Mouse (Mus musculus) embryonic facial prominence, embryonic 13.5 days (tissue): ENCODE results near the gene Rxfp2. TPM values are rescaled to one million over a fixed set of nuclear protein-coding genes. Genes with fewer than 3 reads are reported as not detected.

Experiments used
- ATAC-seq: fragments of 200-750 bp; cut with Nextera tagmentation; 2 replicates; pipeline ENCODE4 v1.8.0; 2017; ENCODE audit warnings: low read depth; ENCODE audit not compliant: insufficient number of reproducible peaks, insufficient read depth, low FRiP score, low TSS enrichment
- H3K27ac ChIP-seq: fragments of 300-500 bp; sonication (generic); 2 replicates; pipeline ENCODE4 v1.5.1; 2015; ENCODE audit warnings: moderate library complexity, mild to moderate bottlenecking, inconsistent platforms
- H3K27me3 ChIP-seq: fragments of 300-500 bp; sonication (generic); 2 replicates; pipeline ENCODE4 v1.6.1; 2015; ENCODE audit warnings: mild to moderate bottlenecking, inconsistent platforms
- H3K36me3 ChIP-seq: fragments of 300-500 bp; sonication (generic); 2 replicates; pipeline ENCODE4 v1.6.1; 2015; ENCODE audit warnings: mild to moderate bottlenecking, inconsistent platforms
- H3K4me1 ChIP-seq: fragments of 300-500 bp; sonication (generic); 2 replicates; pipeline ENCODE4 v1.6.1; 2015; ENCODE audit warnings: inconsistent platforms
- H3K4me2 ChIP-seq: fragments of 300-500 bp; sonication (generic); 2 replicates; pipeline ENCODE4 v1.6.1; 2015; ENCODE audit warnings: moderate library complexity, mild to moderate bottlenecking, inconsistent platforms
- H3K4me3 ChIP-seq: fragments of 300-500 bp; sonication (generic); 2 replicates; pipeline ENCODE4 v1.5.1; 2015; ENCODE audit warnings: mild to moderate bottlenecking, inconsistent platforms
- H3K9ac ChIP-seq: fragments of 300-500 bp; sonication (generic); 2 replicates; pipeline ENCODE4 v1.6.1; 2015; ENCODE audit warnings: mild to moderate bottlenecking, inconsistent platforms
- H3K9me3 ChIP-seq: fragments of 300-500 bp; sonication (generic); 2 replicates; pipeline ENCODE4 v1.6.1; 2016; ENCODE audit warnings: inconsistent platforms
- WGBS: fragments of 180-500 bp; shearing (Covaris S2); methylation state at CpG from one replicate; pipeline ENCODE4 v1.1.7; 2015; ENCODE audit warnings: mixed read lengths; 5-methylcytosine and 5-hydroxymethylcytosine counted together
- polyA plus RNA-seq: library from polyadenylated mRNA; unstranded; fragments of >200 nt; fragmentation: Nextera tagmentation; extraction: Ambion mirVana; gene quantifications from 2 replicates; pipeline ENCODE4 v1.2.1, GENCODE M21; 2015

Gene Rxfp2
- polyA plus RNA-seq, 1 experiment from 2014 or later, result 0.49 TPM

GRCm38 (mm10) chr5:150044533-150044932 is 26.1 kb downstream of the Rxfp2 start:
- no peaks in the 10 kb centered on the region for H3K4me1 ChIP-seq
- H3K27me3 ChIP-seq, result no peaks in the 10 kb centered on the region
- H3K4me2 ChIP-seq, result no peak overlapping the region
- no peak overlapping the region for H3K27ac ChIP-seq
- ATAC-seq, result no peak
- H3K36me3 ChIP-seq, result no peaks in the 10 kb centered on the region
- H3K9ac ChIP-seq, result no peak overlapping the region
- 78% methylated on average over 2 of the region's 2 CpGs for WGBS
- no peaks in the 10 kb centered on the region for H3K9me3 ChIP-seq
- no peak overlapping the region for H3K4me3 ChIP-seq

GRCm38 (mm10) chr5:150046438-150046837 is 28.0 kb downstream of the Rxfp2 start:
- Histone ChIP-seq H3K27ac (no peak overlapping the region), H3K4me1 (no peaks in the 10 kb centered on the region), H3K9ac (no peak overlapping the region), H3K27me3 (no peaks in the 10 kb centered on the region), H3K4me3 (no peak overlapping the region), H3K4me2 (no peak overlapping the region), H3K36me3 (no peaks in the 10 kb centered on the region), H3K9me3 (no peaks in the 10 kb centered on the region)
- no peak for ATAC-seq
- WGBS, result 80% methylated on average over 15 of the region's 15 CpGs

- Histone ChIP-seq H3K9me3 (no peaks in the 10 kb centered on the region), H3K9ac (no peak overlapping the region), H3K27ac (no peak overlapping the region), H3K4me2 (no peak overlapping the region), H3K36me3 (no peaks in the 10 kb centered on the region), H3K4me1 (no peaks in the 10 kb centered on the region), H3K27me3 (no peaks in the 10 kb centered on the region), H3K4me3 (no peak overlapping the region)
- ATAC-seq, result no peak
- 59% methylated on average over 7 of the region's 7 CpGs for WGBS
Measured at GRCm38 (mm10) chr5:150049946-150050345, 31.5 kb downstream of the Rxfp2 start.

- WGBS, result 47% methylated on average over 5 of the region's 5 CpGs
- Histone ChIP-seq H3K9ac (no peak overlapping the region), H3K9me3 (no peaks in the 10 kb centered on the region), H3K27me3 (no peaks in the 10 kb centered on the region), H3K36me3 (no peaks in the 10 kb centered on the region), H3K4me2 (no peak overlapping the region), H3K4me1 (no peaks in the 10 kb centered on the region), H3K27ac (no peak overlapping the region), H3K4me3 (no peak overlapping the region)
- ATAC-seq, result no peak
Measured at GRCm38 (mm10) chr5:150051828-150052227, 33.4 kb downstream of the Rxfp2 start.

GRCm38 (mm10) chr5:150053294-150053693 is 34.8 kb downstream of the Rxfp2 start:
- Histone ChIP-seq H3K27ac (no peak overlapping the region), H3K4me1 (no peaks in the 10 kb centered on the region), H3K9me3 (no peaks in the 10 kb centered on the region), H3K27me3 (no peaks in the 10 kb centered on the region), H3K36me3 (no peaks in the 10 kb centered on the region), H3K9ac (no peak overlapping the region), H3K4me2 (no peak overlapping the region), H3K4me3 (no peak overlapping the region)
- WGBS, result 84% methylated on average over 4 of the region's 4 CpGs
- no peak for ATAC-seq

GRCm38 (mm10) chr5:150053956-150054355 is 35.5 kb downstream of the Rxfp2 start:
- ATAC-seq, result no peak
- H3K36me3 ChIP-seq, result no peaks in the 10 kb centered on the region
- no peaks in the 10 kb centered on the region for H3K4me1 ChIP-seq
- 85% methylated on average over 7 of the region's 7 CpGs for WGBS
- H3K27ac ChIP-seq, result no peak overlapping the region
- H3K4me2 ChIP-seq, result no peak overlapping the region
- no peak overlapping the region for H3K4me3 ChIP-seq
- no peaks in the 10 kb centered on the region for H3K27me3 ChIP-seq
- H3K9me3 ChIP-seq, result no peaks in the 10 kb centered on the region
- H3K9ac ChIP-seq, result no peak overlapping the region

- Histone ChIP-seq H3K9ac (no peak overlapping the region), H3K27ac (no peak overlapping the region), H3K4me2 (no peak overlapping the region), H3K4me3 (no peak overlapping the region), H3K27me3 (no peaks in the 10 kb centered on the region), H3K9me3 (no peaks in the 10 kb centered on the region), H3K36me3 (no peaks in the 10 kb centered on the region), H3K4me1 (no peaks in the 10 kb centered on the region)
- WGBS, result 86% methylated on average over 1 of the region's 1 CpGs
- no peak for ATAC-seq
Measured at GRCm38 (mm10) chr5:150055322-150055721, 36.8 kb downstream of the Rxfp2 start.

GRCm38 (mm10) chr5:150056056-150056455 is 37.6 kb downstream of the Rxfp2 start:
- WGBS, result 78% methylated on average over 5 of the region's 5 CpGs
- Histone ChIP-seq H3K4me3 (no peak overlapping the region), H3K27ac (no peak overlapping the region), H3K4me2 (no peak overlapping the region), H3K27me3 (no peaks in the 10 kb centered on the region), H3K9me3 (no peaks in the 10 kb centered on the region), H3K9ac (no peak overlapping the region), H3K4me1 (no peaks in the 10 kb centered on the region), H3K36me3 (no peaks in the 10 kb centered on the region)
- no peak for ATAC-seq

GRCm38 (mm10) chr5:150058845-150059244 is 40.4 kb downstream of the Rxfp2 start:
- Histone ChIP-seq H3K9me3 (no peaks in the 10 kb centered on the region), H3K4me1 (no peaks in the 10 kb centered on the region), H3K27ac (no peak overlapping the region), H3K9ac (no peak overlapping the region), H3K27me3 (no peaks in the 10 kb centered on the region), H3K4me2 (no peak overlapping the region), H3K4me3 (no peak overlapping the region), H3K36me3 (no peaks in the 10 kb centered on the region)
- 82% methylated on average over 5 of the region's 5 CpGs for WGBS
- ATAC-seq, result no peak

- Histone ChIP-seq H3K4me2 (no peak overlapping the region), H3K4me1 (no peaks in the 10 kb centered on the region), H3K4me3 (no peak overlapping the region), H3K9me3 (no peaks in the 10 kb centered on the region), H3K9ac (no peak overlapping the region), H3K36me3 (no peaks in the 10 kb centered on the region), H3K27me3 (no peaks in the 10 kb centered on the region), H3K27ac (no peak overlapping the region)
- no peak for ATAC-seq
- WGBS, result 92% methylated on average over 9 of the region's 9 CpGs
Measured at GRCm38 (mm10) chr5:150059466-150059865, 41.0 kb downstream of the Rxfp2 start.

GRCm38 (mm10) chr5:150061086-150061485 is 42.6 kb downstream of the Rxfp2 start:
- H3K9me3 ChIP-seq, result no peaks in the 10 kb centered on the region
- H3K9ac ChIP-seq, result no peak overlapping the region
- no peak overlapping the region for H3K4me2 ChIP-seq
- 93% methylated on average over 9 of the region's 9 CpGs for WGBS
- H3K27ac ChIP-seq, result no peak overlapping the region
- no peak overlapping the region for H3K4me3 ChIP-seq
- ATAC-seq, result no peak
- no peaks in the 10 kb centered on the region for H3K27me3 ChIP-seq
- H3K36me3 ChIP-seq, result no peaks in the 10 kb centered on the region
- H3K4me1 ChIP-seq, result no peaks in the 10 kb centered on the region

- WGBS, result 62% methylated on average over 10 of the region's 10 CpGs
- Histone ChIP-seq H3K4me2 (no peak overlapping the region), H3K9ac (no peak overlapping the region), H3K9me3 (no peaks in the 10 kb centered on the region), H3K27ac (no peak overlapping the region), H3K36me3 (no peaks in the 10 kb centered on the region), H3K27me3 (no peaks in the 10 kb centered on the region), H3K4me3 (no peak overlapping the region), H3K4me1 (no peaks in the 10 kb centered on the region)
- no peak for ATAC-seq
Measured at GRCm38 (mm10) chr5:150064286-150064685, 45.8 kb downstream of the Rxfp2 start.

- Histone ChIP-seq H3K4me3 (no peak overlapping the region), H3K9me3 (no peaks in the 10 kb centered on the region), H3K27ac (no peak overlapping the region), H3K36me3 (no peaks in the 10 kb centered on the region), H3K4me2 (peak overlapping the region; percentile 36), H3K4me1 (0 out of 2 replicates have a peak, but pooled peaks cover 3% of the 10 kb centered on the region), H3K9ac (no peak overlapping the region), H3K27me3 (no peaks in the 10 kb centered on the region)
- no peak for ATAC-seq
- 13% methylated on average over 10 of the region's 10 CpGs for WGBS
Measured at GRCm38 (mm10) chr5:150070086-150070485, 51.6 kb downstream of the Rxfp2 start.
